Mouse (Mus musculus): ENCODE measurements around the gene Slc16a11.

The Slc16a11 gene

GRCm38 (mm10) chr11:70200036-70200608, 12.4 kb upstream of the Slc16a11 start:
- no peak for DNase-seq (ENCODE audit: low read depth, low spot score)

GRCm38 (mm10) chr11:70201691-70202090, 10.9 kb upstream of the Slc16a11 start:
- DNase-seq (ENCODE audit: low read depth, low spot score): no peak

- DNase-seq (ENCODE audit: low read depth, low spot score): no peak
These were observed 5.8 kb upstream of the Slc16a11 start for GRCm38 (mm10) chr11:70206801-70207200.

DNA sequence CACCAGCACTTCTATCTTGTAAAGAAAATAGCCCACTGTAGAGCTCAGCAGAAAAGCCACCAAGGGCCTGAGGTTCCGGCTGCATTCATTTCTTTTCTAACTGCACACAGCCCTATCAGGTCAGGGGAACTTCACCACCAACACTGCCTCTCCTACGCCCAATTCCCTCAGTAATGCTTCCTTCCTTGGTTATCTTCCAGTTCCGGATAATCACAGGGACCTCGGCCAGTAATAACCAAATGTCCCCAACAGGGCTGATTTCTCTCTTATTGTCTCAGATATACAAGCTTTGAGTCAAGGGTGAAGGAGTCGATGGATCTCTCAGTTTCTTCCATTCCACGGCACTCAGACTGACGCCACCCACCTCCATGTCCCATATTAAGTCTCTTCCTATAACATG, 5.3 kb upstream of the Slc16a11 start:
- DNase-seq (ENCODE audit: low read depth, low spot score): no peak

DNA sequence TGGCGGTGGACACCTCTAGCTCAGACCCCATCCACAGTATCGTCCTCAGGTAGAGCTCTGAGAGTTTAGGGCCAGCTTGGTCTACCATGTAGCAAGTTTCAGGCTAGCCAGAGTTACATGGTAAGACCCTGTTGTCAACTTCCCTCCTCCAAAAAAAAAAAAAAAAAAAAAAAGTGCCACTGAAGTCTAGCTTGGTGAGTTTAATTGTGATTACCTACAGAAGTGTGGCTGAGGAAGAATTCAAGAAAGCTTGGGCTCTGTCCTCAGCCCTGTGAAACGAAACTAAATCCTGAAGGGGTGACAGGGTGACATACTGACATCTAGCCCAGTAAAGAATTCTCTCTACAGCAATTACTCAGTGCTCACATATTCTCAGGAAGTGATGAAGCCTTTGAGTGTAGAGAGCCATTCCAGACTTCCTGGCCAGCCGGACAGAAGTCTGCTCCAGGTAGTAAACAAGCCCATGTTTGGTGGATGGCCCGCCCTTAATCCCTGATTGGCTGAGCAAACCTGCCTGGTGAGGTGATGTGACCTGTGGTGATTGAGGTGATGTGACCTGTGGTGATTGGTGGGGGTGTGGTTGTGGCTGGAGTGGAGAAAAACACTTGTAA, 3.7 kb upstream of the Slc16a11 start:
- DNase-seq (ENCODE audit: low read depth, low spot score): no peak

DNA sequence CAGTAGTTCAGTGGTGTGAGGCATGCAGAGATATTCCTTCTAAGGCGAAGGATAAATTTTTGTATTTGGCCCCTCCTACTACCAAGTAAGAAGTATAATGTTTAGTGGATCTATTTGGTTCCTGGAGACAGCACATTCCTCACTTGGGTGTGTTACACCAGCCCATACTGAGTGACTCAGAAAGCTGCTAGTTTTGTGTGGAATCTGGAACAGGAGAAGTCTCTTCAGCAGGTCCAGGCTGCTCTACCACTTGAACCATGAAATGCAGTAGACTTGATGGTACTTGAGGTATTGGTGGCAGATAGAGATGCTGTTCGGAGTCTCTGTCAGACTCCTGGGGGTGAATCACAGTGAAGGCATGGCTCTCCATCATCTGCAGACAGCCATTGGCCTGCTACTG, 1.9 kb upstream of the Slc16a11 start:
- DNase-seq (ENCODE audit: low read depth, low spot score): no peak

- DNase-seq (ENCODE audit: low read depth, low spot score): no peak
These were observed 580 bp upstream of the Slc16a11 start for GRCm38 (mm10) chr11:70211972-70212371.

DNA sequence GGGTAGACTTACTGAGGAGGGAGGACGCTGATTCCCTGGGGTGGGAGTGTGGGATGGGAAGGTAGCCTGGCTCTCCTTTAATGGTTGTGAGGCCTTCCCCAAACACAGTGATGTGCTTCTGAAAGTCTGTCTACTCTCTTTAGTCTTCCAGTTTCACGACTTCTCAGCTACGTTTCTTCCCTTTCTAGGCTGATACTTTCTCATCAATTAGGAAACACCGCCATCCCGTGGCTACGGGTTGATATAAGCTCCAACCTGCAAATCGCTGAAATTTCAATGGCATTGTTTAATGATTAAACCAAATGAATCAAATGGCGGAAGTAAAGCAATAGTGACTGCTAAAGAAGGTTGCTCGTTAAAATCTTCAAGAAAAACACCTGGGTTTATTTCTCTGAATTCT, 344 bp downstream of the Slc16a11 start:
- no peak for DNase-seq (ENCODE audit: low read depth, low spot score)

DNA sequence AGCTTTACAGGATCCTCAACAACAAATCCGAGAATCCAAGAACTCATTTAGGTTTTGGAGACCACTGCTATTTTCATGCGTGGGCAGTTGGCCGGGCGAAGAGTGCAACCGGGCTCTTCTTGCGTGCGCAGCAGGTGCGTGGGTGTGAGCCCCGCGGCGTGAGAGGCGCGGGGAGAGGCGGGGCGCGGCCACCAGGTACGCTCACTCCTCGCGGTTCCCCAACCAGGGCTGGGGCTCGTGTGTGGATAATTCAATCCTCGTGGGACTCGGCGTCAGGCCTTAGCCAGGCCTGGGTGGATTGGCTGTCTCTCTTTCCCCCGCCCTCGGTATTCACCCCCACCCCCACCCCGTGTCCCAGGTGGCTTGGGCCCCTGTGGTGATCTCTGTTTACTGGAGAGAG, 1.2 kb downstream of the Slc16a11 start:
- no peak for DNase-seq (ENCODE audit: low read depth, low spot score)

GRCm38 (mm10) chr11:70214191-70214855, 1.8 kb downstream of the Slc16a11 start:
- DNase-seq (ENCODE audit: low read depth, low spot score): no peak

DNA sequence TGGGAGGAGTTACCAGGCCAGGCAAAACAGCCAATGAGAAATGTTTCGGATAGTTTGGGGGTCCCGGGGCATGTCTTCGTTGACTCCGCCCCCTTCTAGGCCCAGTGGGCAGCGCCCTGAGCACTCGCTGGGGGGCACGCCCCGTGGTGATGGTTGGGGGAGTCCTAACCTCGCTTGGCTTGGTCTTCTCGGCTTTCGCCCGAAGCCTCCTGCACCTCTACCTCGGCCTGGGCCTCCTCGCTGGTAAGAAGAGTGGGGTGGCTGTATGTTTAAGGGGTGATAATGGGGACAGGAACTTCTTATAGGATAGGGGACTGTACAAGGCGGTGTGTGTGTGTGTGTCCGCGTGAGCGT, 2.3 kb downstream of the Slc16a11 start:
- no peak for DNase-seq (ENCODE audit: low read depth, low spot score)

GRCm38 (mm10) chr11:70215301-70215700, 2.7 kb downstream of the Slc16a11 start:
- DNase-seq (ENCODE audit: low read depth, low spot score): no peak

- DNase-seq (ENCODE audit: low read depth, low spot score): no peak
These were observed 3.6 kb downstream of the Slc16a11 start for GRCm38 (mm10) chr11:70216103-70216502.

- DNase-seq (ENCODE audit: low read depth, low spot score): no peak
These were observed 5.5 kb downstream of the Slc16a11 start for GRCm38 (mm10) chr11:70218039-70218438.

DNA sequence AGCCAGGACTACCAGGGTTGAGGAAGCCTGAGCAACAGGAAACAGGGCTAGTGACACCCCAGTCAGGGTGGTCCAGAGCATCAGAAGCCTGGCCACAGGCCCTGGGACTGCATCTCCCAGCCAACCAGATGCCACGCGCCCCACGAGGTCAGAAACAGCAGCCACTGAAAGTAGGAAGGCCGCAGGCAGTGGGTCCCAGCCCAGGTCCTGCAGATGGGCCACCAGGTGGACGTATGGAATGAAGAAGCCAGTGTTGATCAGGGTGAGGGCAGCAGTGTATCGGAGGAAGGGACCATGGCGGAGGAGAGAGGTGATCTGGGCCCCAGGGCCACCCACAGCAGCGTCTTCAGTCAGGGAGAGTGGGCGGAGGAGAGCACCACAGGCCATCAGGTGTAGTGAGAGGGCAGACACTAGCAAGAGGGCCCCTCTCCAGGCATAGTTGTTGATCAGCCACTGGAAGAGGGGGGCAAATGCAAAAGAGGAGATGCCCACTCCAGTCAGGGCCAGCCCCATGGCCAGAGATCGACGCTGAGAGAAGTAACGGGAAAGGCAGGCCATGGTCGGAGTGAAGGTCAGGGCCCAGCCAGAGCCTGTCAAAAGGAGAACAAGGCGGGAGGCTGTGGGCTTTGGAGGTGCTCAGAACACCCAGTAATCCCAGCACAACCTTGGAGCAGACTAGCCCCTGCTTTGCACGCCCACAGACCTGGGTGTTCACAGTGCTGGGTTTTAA, 6.4 kb downstream of the Slc16a11 start:
- no peak for DNase-seq (ENCODE audit: low read depth, low spot score)

GRCm38 (mm10) chr11:70219873-70220272, 7.3 kb downstream of the Slc16a11 start:
- no peak for DNase-seq (ENCODE audit: low read depth, low spot score)

DNA sequence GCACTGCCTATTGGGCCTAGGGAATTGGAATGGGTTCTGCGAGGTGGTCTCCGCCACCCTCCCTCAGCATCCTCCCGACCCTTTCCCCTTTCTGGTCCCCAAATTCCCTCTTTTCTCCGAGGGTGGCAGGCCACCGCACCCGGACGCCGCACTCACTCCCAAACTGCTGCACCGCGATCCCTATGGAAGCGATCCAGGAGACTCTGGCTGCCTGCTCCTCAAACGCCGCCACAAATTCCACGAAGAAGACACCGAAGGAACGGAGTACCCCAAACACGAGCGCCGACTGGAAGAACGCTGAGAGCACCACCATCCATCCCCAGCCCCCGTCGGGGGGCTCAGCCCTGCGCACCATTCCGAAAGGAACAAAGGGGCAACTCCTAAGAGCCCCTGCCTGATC, 7.8 kb downstream of the Slc16a11 start:
- DNase-seq (ENCODE audit: low read depth, low spot score): no peak

DNA sequence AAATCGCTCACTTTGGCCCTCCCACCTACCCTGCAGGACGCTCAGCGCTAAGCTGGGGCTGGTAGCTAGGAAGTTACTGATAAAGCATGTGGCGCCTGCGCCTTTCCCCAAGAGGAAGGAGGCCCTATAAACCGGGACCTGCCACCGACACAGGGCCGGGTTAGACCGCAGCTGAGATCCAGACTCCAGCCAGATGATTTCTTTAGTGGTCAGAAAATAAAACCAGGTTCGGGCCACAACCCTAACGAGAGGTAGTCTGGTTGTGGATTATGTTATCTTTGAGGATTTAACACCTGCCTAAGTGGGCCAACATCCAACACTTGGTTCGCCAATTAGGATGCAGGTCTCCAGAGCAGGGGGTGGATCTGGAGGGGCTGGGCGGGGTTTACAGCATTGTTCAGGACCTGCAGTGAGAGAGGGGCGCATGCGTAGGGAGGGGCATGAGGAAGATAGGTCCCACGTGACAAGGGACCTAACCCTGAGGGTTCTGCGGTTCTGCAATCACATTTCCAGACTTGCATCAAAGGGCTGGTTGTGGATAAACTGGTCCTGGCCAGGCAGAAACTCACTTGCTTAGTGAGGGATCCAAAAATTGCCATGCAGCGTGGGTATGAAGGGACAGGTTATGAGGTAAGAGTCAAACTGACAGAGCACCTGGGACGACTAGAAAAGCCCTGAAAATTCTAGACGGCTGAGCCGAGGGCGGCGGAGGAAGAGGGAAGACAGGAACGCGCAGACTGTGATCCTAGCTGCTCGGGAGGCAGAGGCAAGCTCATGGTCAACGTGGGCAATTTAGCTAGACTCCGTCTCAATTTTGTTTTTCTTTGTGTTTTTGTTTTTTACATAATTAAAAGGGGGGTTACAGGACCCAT, 8.4 kb downstream of the Slc16a11 start, which contains the start of gene Slc16a13:
Gene Slc16a13 (minus strand): TSS at position 334 of the 872 bp plus-strand sequence.
- DNase-seq (ENCODE audit: low read depth, low spot score): peak; percentile 96

- DNase-seq (ENCODE audit: low read depth, low spot score): no peak
These were observed 9.3 kb downstream of the Slc16a11 start for GRCm38 (mm10) chr11:70221603-70222500.

DNA sequence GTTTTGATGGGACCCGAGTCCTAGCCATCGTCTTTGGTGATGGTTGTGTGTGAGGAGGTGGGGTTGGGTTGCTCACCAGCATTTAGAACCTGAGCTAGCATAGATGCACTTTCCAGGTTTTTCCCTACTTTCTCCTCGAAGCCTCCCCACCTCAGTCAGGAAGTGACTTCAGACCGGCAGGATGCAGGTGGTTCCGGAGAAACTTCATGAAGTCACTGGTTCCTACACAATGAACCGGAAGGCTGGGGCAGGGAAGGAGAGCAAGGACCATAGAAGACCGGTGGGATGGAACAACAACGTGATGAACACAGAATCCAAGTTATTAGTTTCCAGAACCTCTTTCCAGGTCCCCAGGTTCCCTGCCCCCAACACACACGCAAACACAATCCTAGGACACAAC, 11.2 kb downstream of the Slc16a11 start:
- no peak for DNase-seq (ENCODE audit: low read depth, low spot score)

All from WW6 (cell line).